Mouse (Mus musculus): Measurements from ENCODE around the gene Iqsec3. TPM values are rescaled to one million over a fixed set of nuclear protein-coding genes. Genes with fewer than 3 reads are reported as not detected.

Iqsec3 gene
- polyA plus RNA-seq, 1 experiment from 2014 or later: 2.4 TPM

DNA sequence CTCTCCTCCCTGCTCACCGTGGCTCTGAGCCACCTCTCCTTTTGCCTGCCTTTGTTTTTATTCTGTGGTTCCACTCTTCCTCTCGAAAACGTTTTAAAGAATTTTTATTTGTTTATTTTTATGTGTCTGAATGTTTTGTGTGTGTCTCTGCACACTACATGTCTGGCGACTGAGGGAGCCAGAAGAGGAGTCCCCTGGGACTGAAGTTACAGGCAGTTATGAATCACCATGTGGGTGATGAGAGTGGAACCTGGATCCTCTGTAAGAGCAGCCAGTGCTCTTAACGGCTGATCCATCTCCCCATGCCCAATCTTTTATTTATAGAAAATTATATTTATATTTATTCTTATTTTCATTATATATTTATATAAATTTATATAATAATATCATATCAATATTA lies 129.1 kb downstream of the Iqsec3 start:
- ATAC-seq (ENCODE audit: low FRiP score): no peak
- Histone ChIP-seq H3K27me3 (peaks cover 13% of the 10 kb centered on the region; the same call in 1 of the 2 replicates), H3K36me3 (replicated peaks) (no peaks in the 10 kb centered on the region), H3K9ac (no peak overlapping the region), H3K4me1 (no peaks in the 10 kb centered on the region), H3K4me2 (no peak overlapping the region), H3K4me3 (replicated peaks) (no peak overlapping the region), H3K27ac (no peak overlapping the region), H3K9me3 (no peaks in the 10 kb centered on the region)
- 71% methylated on average over 5 of the region's 5 CpGs for WGBS

DNA sequence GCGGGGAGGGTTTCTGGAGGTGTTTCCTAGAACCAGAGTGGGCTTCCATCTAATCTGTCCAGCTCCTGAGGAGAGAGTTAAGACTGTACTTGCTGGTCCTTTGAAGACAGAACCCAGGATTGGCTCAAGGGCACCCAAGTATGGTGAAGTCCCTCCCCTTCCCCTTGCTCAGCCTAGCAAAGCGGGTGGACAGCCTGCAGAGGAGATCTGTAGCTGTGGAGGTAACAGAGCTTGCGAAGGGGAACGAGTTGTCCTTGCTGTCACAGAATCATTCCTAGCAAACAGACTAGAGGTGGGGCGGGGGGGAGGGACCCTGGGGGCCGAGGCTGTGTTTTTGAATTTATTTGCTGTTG lies 129.7 kb downstream of the Iqsec3 start:
- no peak for ATAC-seq (ENCODE audit: low FRiP score)
- H3K4me3 ChIP-seq (replicated peaks): no peak overlapping the region
- no peaks in the 10 kb centered on the region for H3K4me1 ChIP-seq
- no peak overlapping the region for H3K9ac ChIP-seq
- no peaks in the 10 kb centered on the region for H3K36me3 ChIP-seq (replicated peaks)
- H3K27me3 ChIP-seq: peaks cover 16% of the 10 kb centered on the region; the same call in 1 of the 2 replicates
- WGBS: 73% methylated on average over 6 of the region's 6 CpGs
- H3K9me3 ChIP-seq: no peaks in the 10 kb centered on the region
- H3K4me2 ChIP-seq: no peak overlapping the region
- no peak overlapping the region for H3K27ac ChIP-seq

DNA sequence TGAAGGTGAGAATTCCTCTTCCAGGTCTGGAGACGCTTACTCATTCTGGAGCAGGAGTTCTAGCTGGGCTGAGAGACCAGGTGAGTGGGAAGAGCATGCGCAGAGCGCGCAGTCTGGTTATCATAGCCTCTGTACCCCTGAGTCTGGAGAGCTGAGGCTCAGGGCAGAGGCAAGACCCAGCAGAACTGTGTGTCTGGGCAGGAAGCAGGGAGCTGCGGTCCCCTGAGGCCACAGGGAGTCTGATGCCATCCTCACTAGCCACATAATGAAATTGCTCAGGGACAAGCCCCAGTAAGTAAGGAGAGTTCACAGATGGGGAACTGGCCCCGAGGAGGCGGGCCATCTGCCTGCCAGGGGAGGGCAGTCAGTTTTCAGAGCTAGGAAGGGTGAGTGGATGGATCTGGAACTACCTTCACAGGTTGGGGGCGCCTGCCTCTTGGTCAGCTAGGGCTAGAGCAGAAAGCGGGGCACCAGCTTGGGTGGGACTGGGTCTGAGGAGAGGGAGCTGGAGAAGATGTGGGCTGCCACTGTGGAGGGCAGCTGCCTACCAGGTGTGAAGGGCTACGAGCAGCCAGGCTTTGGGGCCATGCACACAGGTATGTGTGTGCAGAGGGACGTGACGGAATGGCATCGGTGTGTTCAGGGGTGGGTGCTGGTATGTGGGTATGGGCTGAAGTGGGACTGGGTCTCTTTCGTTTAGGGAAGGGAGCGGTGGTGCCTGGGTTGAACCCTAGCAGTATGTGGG lies 130.3 kb downstream of the Iqsec3 start, which contains the start of gene Slc6a12:
Slc6a12 (plus strand) TSS at position 51 of the 745 bp plus-strand sequence.
- Histone ChIP-seq H3K27me3 (peaks cover 16% of the 10 kb centered on the region; the same call in 1 of the 2 replicates), H3K4me1 (no peaks in the 10 kb centered on the region; the same call in 1 of the 2 replicates), H3K27ac (no peak within 1 kb of the TSS), H3K36me3 (replicated peaks) (no peaks in the 10 kb centered on the region), H3K4me3 (replicated peaks) (no peak within 1 kb of the TSS), H3K4me2 (no peak within 1 kb of the TSS), H3K9me3 (no peaks in the 10 kb centered on the region), H3K9ac (no peak within 1 kb of the TSS)
- WGBS: 78% methylated on average over 15 of the region's 15 CpGs
- no peak for ATAC-seq (ENCODE audit: low FRiP score)

DNA sequence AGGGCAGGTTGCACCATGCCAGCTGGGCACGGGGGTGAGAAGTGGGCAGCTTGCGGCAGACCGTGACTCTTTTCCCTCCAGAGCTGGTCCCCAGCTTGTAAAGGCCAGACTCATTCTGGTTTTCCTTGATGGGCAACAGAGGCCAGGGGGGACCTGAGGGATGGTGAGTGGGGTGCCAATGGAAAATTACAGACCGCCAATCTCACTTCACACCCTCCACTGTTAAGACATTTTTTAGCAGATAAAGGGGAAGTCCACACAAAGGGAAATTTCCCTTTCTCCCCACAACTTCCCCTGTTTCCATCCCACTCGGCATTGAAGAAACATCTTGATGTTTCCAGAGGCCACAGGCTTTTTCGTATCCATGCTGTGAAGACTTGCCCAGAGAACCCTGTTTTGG lies 131.8 kb downstream of the Iqsec3 start:
- no peaks in the 10 kb centered on the region for H3K36me3 ChIP-seq (replicated peaks)
- H3K9me3 ChIP-seq: no peaks in the 10 kb centered on the region
- H3K27ac ChIP-seq: no peak overlapping the region
- H3K27me3 ChIP-seq: peaks cover 16% of the 10 kb centered on the region
- WGBS: 86% methylated on average over 6 of the region's 6 CpGs
- no peak for ATAC-seq (ENCODE audit: low FRiP score)
- H3K4me1 ChIP-seq: no peaks in the 10 kb centered on the region; the same call in 1 of the 2 replicates
- no peak overlapping the region for H3K9ac ChIP-seq
- no peak overlapping the region for H3K4me3 ChIP-seq (replicated peaks)
- H3K4me2 ChIP-seq: no peak overlapping the region

DNA sequence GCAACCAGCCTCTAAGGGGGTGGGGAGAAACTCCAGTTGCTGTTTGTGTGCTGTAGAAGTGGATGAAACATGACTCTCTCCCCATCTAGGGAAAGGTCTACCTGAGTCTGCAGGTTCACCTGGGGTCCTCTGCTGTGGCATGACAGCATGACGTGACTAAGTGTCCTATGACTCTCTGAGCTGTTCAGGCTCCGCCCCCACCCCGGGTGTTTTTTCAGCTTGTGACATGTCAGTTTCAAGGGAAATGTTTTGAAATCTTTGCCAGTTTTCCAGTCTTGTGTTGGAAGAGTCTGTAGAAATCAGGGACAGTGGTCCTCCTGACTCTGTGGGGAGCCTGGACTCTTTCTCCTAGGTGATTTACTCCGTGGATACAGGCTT lies 135.0 kb downstream of the Iqsec3 start:
- Histone ChIP-seq H3K27me3 (peaks cover 8% of the 10 kb centered on the region), H3K27ac (no peak overlapping the region), H3K9ac (no peak overlapping the region), H3K4me3 (replicated peaks) (no peak overlapping the region), H3K4me1 (no peaks in the 10 kb centered on the region; the same call in 1 of the 2 replicates), H3K9me3 (no peaks in the 10 kb centered on the region), H3K4me2 (no peak overlapping the region), H3K36me3 (replicated peaks) (no peaks in the 10 kb centered on the region)
- no peak for ATAC-seq (ENCODE audit: low FRiP score)
- 62% methylated on average over 4 of the region's 4 CpGs for WGBS

DNA sequence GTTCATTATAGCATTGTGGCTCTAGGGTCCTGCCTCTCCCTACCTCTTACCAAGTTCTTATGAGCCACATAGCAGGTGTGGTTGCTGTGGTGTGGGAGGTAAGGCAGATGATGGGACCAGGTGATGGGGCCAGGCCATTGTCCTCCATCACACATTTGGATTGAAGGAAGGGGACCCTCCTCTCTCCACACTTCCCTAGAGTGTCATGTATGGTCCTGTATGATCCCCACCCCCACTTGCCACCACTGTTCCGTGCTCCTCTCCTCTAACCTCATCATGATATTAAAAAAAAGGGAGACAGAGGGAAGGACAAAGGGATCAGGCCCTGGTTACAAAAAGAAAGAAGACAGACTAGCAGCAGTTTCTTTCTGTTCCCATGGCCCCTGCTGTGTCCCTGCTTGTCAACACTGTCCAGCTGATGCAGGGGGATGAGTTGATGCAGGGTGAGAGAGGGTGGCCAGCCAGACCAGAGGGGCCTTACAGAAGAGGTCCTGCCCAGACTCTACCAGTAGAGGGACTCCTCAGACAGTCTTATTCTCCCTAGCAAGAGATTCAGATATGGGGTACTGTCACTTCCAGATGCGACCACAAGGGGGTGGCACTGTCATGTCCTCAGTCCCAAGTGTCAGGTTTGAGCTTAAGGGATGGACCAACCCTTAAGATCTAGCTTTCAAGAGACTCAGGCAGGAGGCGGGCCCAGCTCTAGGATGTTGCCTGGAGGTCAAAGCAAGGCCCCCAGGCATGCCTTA lies 135.5 kb downstream of the Iqsec3 start:
- 28% methylated on average over 3 of the region's 3 CpGs for WGBS
- peaks cover 8% of the 10 kb centered on the region for H3K27me3 ChIP-seq
- no peak overlapping the region for H3K4me2 ChIP-seq
- no peak overlapping the region for H3K27ac ChIP-seq
- no peak overlapping the region for H3K9ac ChIP-seq
- ATAC-seq (ENCODE audit: low FRiP score): peak; percentile 74
- no peaks in the 10 kb centered on the region; the same call in 1 of the 2 replicates for H3K4me1 ChIP-seq
- H3K4me3 ChIP-seq (replicated peaks): no peak overlapping the region
- no peaks in the 10 kb centered on the region for H3K9me3 ChIP-seq
- H3K36me3 ChIP-seq (replicated peaks): no peaks in the 10 kb centered on the region

DNA sequence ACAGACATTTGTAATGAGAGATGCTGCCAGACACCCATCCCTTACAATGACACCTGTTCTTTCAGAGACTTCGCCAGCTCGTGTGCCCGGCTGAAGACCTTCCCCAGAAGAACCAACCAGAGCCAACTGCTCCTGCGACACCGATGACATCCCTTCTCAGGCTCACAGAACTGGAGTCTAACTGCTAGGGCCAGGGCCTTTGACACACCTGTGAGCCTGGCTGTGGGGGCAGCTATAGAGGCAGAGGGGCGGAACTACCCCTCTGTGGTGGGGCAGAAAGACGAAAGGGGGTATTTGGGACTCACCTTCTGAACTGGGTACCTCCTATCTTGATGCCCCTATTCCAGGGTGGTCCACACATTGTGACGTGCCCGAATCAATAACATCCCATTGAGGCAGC lies 136.2 kb downstream of the Iqsec3 start:
- ATAC-seq (ENCODE audit: low FRiP score): no peak
- Histone ChIP-seq H3K9me3 (no peaks in the 10 kb centered on the region), H3K4me1 (no peaks in the 10 kb centered on the region; the same call in 1 of the 2 replicates), H3K4me3 (replicated peaks) (no peak overlapping the region), H3K9ac (no peak overlapping the region), H3K36me3 (replicated peaks) (no peaks in the 10 kb centered on the region), H3K4me2 (no peak overlapping the region), H3K27me3 (peaks cover 3% of the 10 kb centered on the region), H3K27ac (no peak overlapping the region)
- 93% methylated on average over 9 of the region's 9 CpGs for WGBS

DNA sequence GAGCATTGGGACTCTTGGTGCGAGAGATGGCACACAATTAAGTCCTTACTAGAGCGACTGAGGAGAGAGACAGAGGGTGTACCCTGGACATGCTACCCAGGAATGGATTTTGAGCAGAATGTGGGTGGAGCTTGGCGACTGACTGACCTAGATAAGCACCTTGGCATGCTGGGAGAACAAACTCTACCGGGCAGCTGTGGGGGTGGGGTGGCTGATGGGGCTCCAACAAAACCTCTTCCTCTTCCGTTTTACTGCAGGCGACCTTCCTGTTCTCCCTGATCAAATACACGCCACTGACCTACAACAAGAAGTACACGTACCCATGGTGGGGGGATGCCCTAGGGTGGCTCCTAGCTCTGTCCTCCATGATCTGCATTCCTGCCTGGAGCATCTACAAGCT lies 136.9 kb downstream of the Iqsec3 start:
- Histone ChIP-seq H3K9me3 (no peaks in the 10 kb centered on the region), H3K27ac (no peak overlapping the region), H3K4me1 (no peaks in the 10 kb centered on the region; the same call in 1 of the 2 replicates), H3K4me3 (replicated peaks) (no peak overlapping the region), H3K4me2 (no peak overlapping the region), H3K9ac (no peak overlapping the region), H3K36me3 (replicated peaks) (no peaks in the 10 kb centered on the region), H3K27me3 (peaks cover 3% of the 10 kb centered on the region)
- WGBS: 77% methylated on average over 8 of the region's 8 CpGs
- no peak for ATAC-seq (ENCODE audit: low FRiP score)

DNA sequence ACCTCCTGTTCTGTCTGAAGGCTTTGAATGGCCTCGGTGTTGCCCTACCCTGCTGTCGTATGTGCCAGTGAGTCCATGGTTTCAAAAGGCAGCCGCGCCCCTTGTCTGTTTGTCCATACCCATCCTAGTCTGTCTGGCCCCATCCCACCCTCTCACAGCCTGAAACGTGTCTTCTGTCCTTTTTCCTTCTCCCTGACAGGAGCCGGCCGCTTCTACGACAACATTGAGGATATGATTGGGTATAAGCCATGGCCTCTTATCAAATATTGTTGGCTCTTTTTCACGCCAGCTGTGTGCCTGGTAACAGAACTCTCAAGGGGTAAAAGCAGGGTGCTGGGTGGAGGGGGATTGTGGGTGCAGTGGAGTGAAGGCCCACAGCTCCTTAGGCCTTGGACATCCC lies 137.6 kb downstream of the Iqsec3 start:
- H3K27me3 ChIP-seq: peaks cover 3% of the 10 kb centered on the region
- no peak for ATAC-seq (ENCODE audit: low FRiP score)
- H3K4me1 ChIP-seq: no peaks in the 10 kb centered on the region; the same call in 1 of the 2 replicates
- no peak overlapping the region for H3K27ac ChIP-seq
- H3K4me2 ChIP-seq: no peak overlapping the region
- H3K9ac ChIP-seq: no peak overlapping the region
- no peak overlapping the region for H3K4me3 ChIP-seq (replicated peaks)
- 90% methylated on average over 9 of the region's 9 CpGs for WGBS
- H3K36me3 ChIP-seq (replicated peaks): no peaks in the 10 kb centered on the region
- no peaks in the 10 kb centered on the region for H3K9me3 ChIP-seq

DNA sequence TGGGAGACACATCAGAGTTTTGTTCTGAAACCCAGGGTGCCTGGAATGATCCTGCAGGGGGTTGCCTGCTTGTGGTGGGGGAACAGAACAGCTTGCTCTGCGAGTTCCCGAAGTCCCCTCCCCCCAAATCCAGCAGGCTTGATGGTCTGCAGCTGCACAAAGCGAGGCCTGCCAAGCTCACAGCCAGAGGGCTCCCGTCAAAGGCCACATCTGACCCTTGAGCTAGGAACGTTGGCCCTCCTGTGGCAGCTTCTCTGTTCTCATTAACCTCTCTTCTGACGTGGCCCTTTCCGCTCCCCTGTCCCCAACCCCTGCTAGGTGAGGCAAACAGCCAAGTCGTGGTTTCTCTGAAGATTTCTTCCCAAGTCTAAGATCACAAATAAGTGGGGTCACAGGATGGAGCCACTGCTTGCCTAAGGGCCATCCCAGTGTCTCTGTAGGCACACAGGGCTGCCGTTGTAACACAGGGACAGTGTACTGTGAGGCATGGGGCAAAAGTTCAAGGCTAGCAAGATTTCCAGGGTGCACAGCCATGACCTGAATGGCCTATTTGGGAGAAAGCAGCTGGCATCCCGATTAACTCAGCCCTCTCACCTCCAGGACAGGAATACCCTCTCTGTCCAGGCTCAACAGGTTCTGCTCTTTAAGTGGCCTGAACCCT lies 143.5 kb downstream of the Iqsec3 start:
- no peak overlapping the region for H3K4me2 ChIP-seq
- no peaks in the 10 kb centered on the region for H3K36me3 ChIP-seq (replicated peaks)
- no peaks in the 10 kb centered on the region for H3K9me3 ChIP-seq
- 0 out of 2 replicates have a peak overlapping the region, but pooled peaks have one; percentile 36 for H3K27ac ChIP-seq
- no peaks in the 10 kb centered on the region for H3K27me3 ChIP-seq
- H3K4me3 ChIP-seq (replicated peaks): no peak overlapping the region
- peaks cover 11% of the 10 kb centered on the region for H3K4me1 ChIP-seq
- ATAC-seq (ENCODE audit: low FRiP score): peak; percentile 56; the same call in 1 of the 2 replicates
- 7% methylated on average over 10 of the region's 10 CpGs for WGBS
- no peak overlapping the region for H3K9ac ChIP-seq

DNA sequence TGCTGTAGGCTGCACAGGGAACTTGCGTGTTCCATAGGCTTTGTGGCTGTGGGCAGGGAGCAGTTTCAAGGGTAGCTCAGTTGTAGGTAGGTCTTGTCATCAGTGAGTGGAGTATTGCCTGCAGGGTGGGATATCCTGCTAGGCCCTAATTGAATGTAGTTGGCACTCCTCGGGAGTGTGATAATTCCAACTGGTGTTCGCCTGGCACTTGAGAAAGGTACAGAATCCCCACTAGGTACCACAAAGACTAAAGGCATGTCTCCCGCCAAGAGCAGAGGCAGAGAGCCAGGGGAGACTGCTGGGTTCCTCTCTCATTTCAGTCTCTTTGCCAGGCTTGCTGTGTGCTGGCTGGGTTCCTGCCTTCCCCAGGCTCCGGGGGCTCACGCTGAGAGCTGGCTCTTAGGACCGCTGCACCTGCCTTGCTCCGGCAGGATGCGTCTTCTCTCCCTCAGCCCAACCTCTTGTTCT lies 145.0 kb downstream of the Iqsec3 start:
- no peaks in the 10 kb centered on the region for H3K9me3 ChIP-seq
- H3K4me2 ChIP-seq: no peak overlapping the region
- 53% methylated on average over 9 of the region's 9 CpGs for WGBS
- H3K4me3 ChIP-seq (replicated peaks): no peak overlapping the region
- ATAC-seq (ENCODE audit: low FRiP score): no peak
- H3K27me3 ChIP-seq: no peaks in the 10 kb centered on the region
- H3K4me1 ChIP-seq: peaks cover 11% of the 10 kb centered on the region
- no peak overlapping the region for H3K9ac ChIP-seq
- no peaks in the 10 kb centered on the region for H3K36me3 ChIP-seq (replicated peaks)
- H3K27ac ChIP-seq: no peak overlapping the region

DNA sequence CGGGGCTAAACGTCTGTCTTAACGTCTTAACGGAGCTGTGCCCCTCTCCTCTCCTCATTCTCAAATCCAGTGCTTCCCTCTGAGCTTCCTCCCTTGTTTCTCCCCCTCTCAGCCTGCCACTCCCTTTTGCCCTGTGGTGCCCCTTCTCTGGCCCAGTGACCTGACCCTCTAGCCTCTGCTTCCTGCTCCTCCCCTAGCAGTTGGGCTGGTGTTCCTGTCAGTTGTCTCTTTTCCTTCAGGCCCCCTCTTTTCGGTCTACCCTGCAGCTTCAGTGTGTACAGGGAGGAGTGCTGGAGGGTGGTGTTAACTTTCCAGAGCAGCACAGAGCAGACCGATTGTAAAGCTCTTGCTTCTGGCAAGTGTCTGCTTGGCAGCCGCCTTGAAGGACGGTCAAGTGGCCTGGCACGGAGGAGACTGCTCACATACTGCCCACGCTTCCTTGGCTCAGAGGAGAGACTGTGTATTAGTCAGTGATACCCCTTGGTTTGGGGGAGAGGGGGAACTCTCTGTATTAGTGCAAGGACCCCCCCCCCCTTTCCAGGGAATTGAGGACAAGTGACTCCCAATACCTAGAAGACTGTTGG lies 146.9 kb downstream of the Iqsec3 start:
- no peak for ATAC-seq (ENCODE audit: low FRiP score)
- Histone ChIP-seq H3K27ac (no peak overlapping the region), H3K9me3 (no peaks in the 10 kb centered on the region), H3K27me3 (no peaks in the 10 kb centered on the region), H3K4me3 (replicated peaks) (no peak overlapping the region), H3K36me3 (replicated peaks) (no peaks in the 10 kb centered on the region), H3K9ac (no peak overlapping the region), H3K4me1 (peaks cover 11% of the 10 kb centered on the region), H3K4me2 (no peak overlapping the region)
- 78% methylated on average over 10 of the region's 10 CpGs for WGBS
